Mouse (Mus musculus) heart, embryonic 10.5 days (tissue): ENCODE measurements around the gene Ntrk3. TPM values are rescaled to one million over a fixed set of nuclear protein-coding genes. Genes with fewer than 3 reads are reported as not detected.

Source experiments
- DNase-seq: peaks from one replicate; pipeline ENCODE4 v3.0.0-alpha.2; 2017; ENCODE audit warnings: low spot score
- H3K27ac ChIP-seq: fragments of 300-500 bp; sonication (generic); 2 replicates; pipeline ENCODE4 v1.5.1; 2016; ENCODE audit warnings: mild to moderate bottlenecking
- H3K27me3 ChIP-seq: fragments of 300-500 bp; sonication (generic); 2 replicates; pipeline ENCODE4 v1.6.1; 2016; ENCODE audit warnings: mild to moderate bottlenecking; ENCODE audit not compliant: poor library complexity, insufficient read depth, severe bottlenecking
- H3K36me3 ChIP-seq: fragments of 300-500 bp; sonication (generic); 2 replicates; pipeline ENCODE4 v1.6.1; 2016; ENCODE audit warnings: mild to moderate bottlenecking, moderate library complexity
- H3K4me1 ChIP-seq: fragments of 300-500 bp; sonication (generic); 2 replicates; pipeline ENCODE4 v1.6.1; 2016; ENCODE audit warnings: mild to moderate bottlenecking
- H3K4me3 ChIP-seq: fragments of 300-500 bp; sonication (generic); 2 replicates; pipeline ENCODE4 v1.5.1; 2016; ENCODE audit warnings: mild to moderate bottlenecking, moderate library complexity
- H3K9me3 ChIP-seq: fragments of 300-500 bp; sonication (generic); 2 replicates; pipeline ENCODE4 v1.6.1; 2016; ENCODE audit warnings: mild to moderate bottlenecking, moderate library complexity
- WGBS: fragments of 180-500 bp; shearing (Covaris S2); methylation state at CpG from one replicate; pipeline ENCODE4 v1.1.7; 2016; 5-methylcytosine and 5-hydroxymethylcytosine counted together
- polyA plus RNA-seq: library from polyadenylated mRNA; unstranded; fragments of >200 nt; fragmentation: Nextera tagmentation; extraction: Ambion mirVana; gene quantifications from 2 replicates; pipeline ENCODE4 v1.2.1, GENCODE M21; 2016

Gene Ntrk3
- polyA plus RNA-seq, 1 experiment from 2014 or later = 1.4 TPM

DNA sequence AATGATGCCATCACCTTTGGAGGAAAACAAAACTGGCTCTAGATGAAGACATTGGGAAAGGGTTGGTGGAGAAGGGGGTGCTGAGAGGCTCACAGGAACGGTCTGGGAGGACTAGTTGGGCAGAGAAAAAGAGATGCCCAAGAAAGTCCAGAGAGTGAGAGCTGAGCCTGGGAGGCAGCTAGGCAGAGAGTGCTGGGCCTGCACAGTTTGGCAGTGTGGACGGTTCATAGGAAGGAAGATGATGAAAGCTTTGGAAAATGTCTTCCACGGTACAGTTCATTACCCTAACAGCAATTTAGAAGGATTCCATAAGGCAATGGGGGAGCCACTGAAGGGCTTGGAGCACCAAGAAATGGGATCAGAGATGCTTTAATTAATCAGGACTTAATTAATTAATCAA is 81.6 kb downstream of the Ntrk3 start:
- no peaks in the 10 kb centered on the region for H3K4me1 ChIP-seq
- H3K36me3 ChIP-seq = no peaks in the 10 kb centered on the region
- no peak overlapping the region for H3K27ac ChIP-seq
- 73% methylated on average over 3 of the region's 3 CpGs for WGBS
- no peaks in the 10 kb centered on the region for H3K9me3 ChIP-seq
- DNase-seq = peak; percentile 51
- no peaks in the 10 kb centered on the region for H3K27me3 ChIP-seq
- H3K4me3 ChIP-seq = no peak overlapping the region

DNA sequence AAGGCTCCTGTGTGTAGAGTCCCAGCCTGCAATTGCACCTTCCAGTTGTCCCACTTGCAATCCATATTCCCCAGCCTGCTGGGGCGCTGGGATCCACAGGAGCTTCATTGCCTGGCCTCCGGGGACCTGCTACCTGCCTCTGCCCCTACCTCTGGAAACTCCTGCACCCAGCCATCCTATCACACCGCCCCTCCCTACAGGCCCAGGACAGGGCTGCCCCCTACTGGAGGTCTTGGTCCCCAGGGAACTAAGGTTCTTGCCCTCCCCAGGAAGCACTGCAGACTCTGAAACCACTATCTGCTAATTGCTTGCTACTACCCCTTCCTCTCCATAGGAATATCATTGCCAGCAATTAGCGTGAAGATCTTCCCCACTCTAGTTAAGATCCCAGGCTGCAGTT is 84.1 kb downstream of the Ntrk3 start:
- no peak overlapping the region for H3K4me3 ChIP-seq

GRCm38 (mm10) chr7:78652296-78652695 is 85.5 kb downstream of the Ntrk3 start:
- no peak for DNase-seq
- WGBS = 55% methylated on average over 1 of the region's 1 CpGs
- H3K27me3 ChIP-seq = no peaks in the 10 kb centered on the region
- no peaks in the 10 kb centered on the region for H3K9me3 ChIP-seq
- no peaks in the 10 kb centered on the region for H3K4me1 ChIP-seq
- no peak overlapping the region for H3K4me3 ChIP-seq
- no peak overlapping the region for H3K27ac ChIP-seq
- H3K36me3 ChIP-seq = no peaks in the 10 kb centered on the region

More for the DNA sequence above, 84.1 kb downstream of the Ntrk3 start:
- H3K9me3 ChIP-seq = no peaks in the 10 kb centered on the region
- no peak overlapping the region for H3K27ac ChIP-seq
- H3K36me3 ChIP-seq = no peaks in the 10 kb centered on the region
- no peaks in the 10 kb centered on the region for H3K27me3 ChIP-seq
- no peak for DNase-seq
- H3K4me1 ChIP-seq = no peaks in the 10 kb centered on the region
- WGBS = 26% methylated on average over 4 of the region's 4 CpGs

- Histone ChIP-seq H3K4me3 (no peak overlapping the region), H3K27ac (no peak overlapping the region), H3K27me3 (no peaks in the 10 kb centered on the region), H3K4me1 (no peaks in the 10 kb centered on the region), H3K9me3 (no peaks in the 10 kb centered on the region), H3K36me3 (no peaks in the 10 kb centered on the region)
- 59% methylated on average over 1 of the region's 1 CpGs for WGBS
- DNase-seq = no peak
Measured at GRCm38 (mm10) chr7:78651540-78651939, 86.3 kb downstream of the Ntrk3 start.

DNA sequence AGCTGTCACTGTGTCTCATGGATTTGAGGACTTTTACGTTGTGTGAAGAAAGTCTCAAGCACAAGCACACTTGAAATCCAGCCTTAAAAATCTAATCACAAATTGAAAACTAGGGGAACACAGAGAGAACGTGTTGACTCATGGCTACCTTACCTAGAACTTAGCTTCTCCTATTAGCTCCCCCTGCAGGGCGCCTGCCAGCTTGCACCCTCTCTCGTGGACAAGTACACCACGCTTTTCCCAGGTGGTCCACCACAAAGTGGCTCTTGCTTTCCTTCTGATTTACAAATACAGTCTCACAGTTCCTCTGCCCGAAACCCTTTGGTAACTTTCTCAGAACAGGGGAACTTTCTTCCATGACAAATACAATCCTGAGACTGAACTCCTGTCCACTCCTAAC is 94.1 kb downstream of the Ntrk3 start:
- Histone ChIP-seq H3K27me3 (no peaks in the 10 kb centered on the region), H3K36me3 (no peaks in the 10 kb centered on the region), H3K27ac (no peak overlapping the region), H3K4me1 (no peaks in the 10 kb centered on the region), H3K4me3 (no peak overlapping the region), H3K9me3 (no peaks in the 10 kb centered on the region)
- no peak for DNase-seq
- WGBS = 59% methylated on average over 6 of the region's 6 CpGs

DNA sequence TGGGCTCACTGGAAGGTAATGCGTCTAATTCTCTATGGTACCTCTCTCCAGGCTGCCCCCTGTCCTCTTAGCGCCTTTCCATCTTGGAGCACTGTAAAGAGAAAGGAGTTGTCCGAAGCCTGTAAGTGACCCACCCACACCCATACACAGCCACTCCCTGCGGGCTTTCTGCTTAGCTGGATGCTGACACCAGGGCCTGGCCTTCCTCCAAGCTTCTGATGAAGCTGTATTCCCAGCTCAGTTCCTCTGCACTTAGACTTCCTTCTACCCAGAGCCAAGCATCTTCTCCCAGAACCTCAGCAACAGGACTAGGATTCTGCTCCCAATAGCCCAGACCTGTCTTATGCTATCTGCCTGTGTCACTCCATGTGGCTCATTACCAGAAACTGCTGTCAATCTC is 114.1 kb downstream of the Ntrk3 start:
- H3K9me3 ChIP-seq = no peaks in the 10 kb centered on the region
- no peak overlapping the region for H3K27ac ChIP-seq
- no peaks in the 10 kb centered on the region for H3K4me1 ChIP-seq
- WGBS = 69% methylated on average over 4 of the region's 4 CpGs
- no peak for DNase-seq
- H3K4me3 ChIP-seq = no peak overlapping the region
- no peaks in the 10 kb centered on the region; the same call in 1 of the 2 replicates for H3K27me3 ChIP-seq
- H3K36me3 ChIP-seq = no peaks in the 10 kb centered on the region

GRCm38 (mm10) chr7:78621115-78621514 is 116.7 kb downstream of the Ntrk3 start:
- no peaks in the 10 kb centered on the region for H3K4me1 ChIP-seq
- H3K4me3 ChIP-seq = no peak overlapping the region
- no peaks in the 10 kb centered on the region for H3K9me3 ChIP-seq
- H3K27me3 ChIP-seq = no peaks in the 10 kb centered on the region; the same call in 1 of the 2 replicates
- H3K36me3 ChIP-seq = no peaks in the 10 kb centered on the region
- DNase-seq = no peak
- 50% methylated on average over 4 of the region's 4 CpGs for WGBS
- no peak overlapping the region for H3K27ac ChIP-seq

- WGBS = 62% methylated on average over 9 of the region's 9 CpGs
- no peaks in the 10 kb centered on the region for H3K36me3 ChIP-seq
- H3K27ac ChIP-seq = no peak overlapping the region
- H3K27me3 ChIP-seq = no peaks in the 10 kb centered on the region; the same call in 1 of the 2 replicates
- DNase-seq = no peak
- H3K4me3 ChIP-seq = no peak overlapping the region
- H3K4me1 ChIP-seq = no peaks in the 10 kb centered on the region
- H3K9me3 ChIP-seq = no peaks in the 10 kb centered on the region
Measured at GRCm38 (mm10) chr7:78619818-78620577, 117.8 kb downstream of the Ntrk3 start.

DNA sequence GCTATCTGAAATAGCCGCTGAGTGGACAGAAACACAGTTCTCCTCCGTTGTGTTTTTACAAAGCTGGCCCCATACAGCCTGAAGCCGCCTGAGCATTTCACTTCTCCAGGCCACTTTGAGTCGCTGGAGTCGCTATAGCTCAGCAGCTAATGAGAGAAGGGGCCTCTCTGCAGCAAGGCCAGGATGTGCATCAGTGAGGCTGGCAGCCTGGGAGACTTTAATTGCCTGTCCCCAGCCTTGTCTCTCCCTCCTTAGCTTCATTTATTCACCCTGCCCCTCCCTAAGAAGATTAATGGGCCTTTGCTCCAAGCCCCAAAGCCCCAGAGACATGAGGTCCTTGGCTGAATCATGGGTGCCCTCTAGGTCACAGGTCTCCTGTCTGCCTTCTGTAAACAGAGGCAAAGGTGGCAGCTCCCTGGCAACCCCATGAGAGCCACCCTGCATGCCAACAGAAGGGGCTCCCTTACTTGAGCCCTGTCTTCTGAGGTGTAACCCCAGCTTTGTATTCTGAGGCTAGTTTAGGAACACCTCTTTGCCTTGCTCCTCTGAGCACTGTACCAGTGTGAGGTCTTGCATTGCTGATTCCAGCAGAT is 132.2 kb downstream of the Ntrk3 start:
- DNase-seq = no peak
- H3K4me3 ChIP-seq = no peak overlapping the region
- no peaks in the 10 kb centered on the region for H3K4me1 ChIP-seq
- no peaks in the 10 kb centered on the region for H3K36me3 ChIP-seq
- H3K27ac ChIP-seq = no peak overlapping the region
- 31% methylated on average over 5 of the region's 5 CpGs for WGBS
- peaks cover 5% of the 10 kb centered on the region; the same call in 1 of the 2 replicates for H3K27me3 ChIP-seq
- H3K9me3 ChIP-seq = no peaks in the 10 kb centered on the region

DNA sequence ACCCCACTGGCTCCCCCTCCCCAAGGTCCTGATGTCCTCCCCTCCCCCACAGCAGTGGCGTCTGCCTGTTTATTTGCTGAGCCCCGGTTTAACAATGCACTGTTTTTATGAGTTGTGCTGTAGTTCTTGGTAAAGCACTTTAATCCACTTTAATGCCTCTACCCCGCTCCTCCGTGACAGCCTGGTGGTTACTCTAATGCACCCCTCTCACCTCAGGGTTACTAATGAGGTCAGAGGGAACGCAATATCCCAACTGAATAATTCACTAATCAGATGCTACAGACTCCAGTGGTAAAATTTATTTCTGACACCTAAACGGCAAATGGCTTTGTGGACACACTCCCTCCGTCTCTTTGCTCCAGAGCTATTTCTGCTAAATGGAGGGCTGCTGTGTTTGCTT is 133.9 kb downstream of the Ntrk3 start:
- Histone ChIP-seq H3K4me3 (no peak overlapping the region), H3K27ac (no peak overlapping the region), H3K36me3 (no peaks in the 10 kb centered on the region), H3K27me3 (peaks cover 12% of the 10 kb centered on the region), H3K9me3 (no peaks in the 10 kb centered on the region), H3K4me1 (no peaks in the 10 kb centered on the region)
- 45% methylated on average over 7 of the region's 7 CpGs for WGBS
- no peak for DNase-seq

- no peak for DNase-seq
- H3K4me3 ChIP-seq = no peak overlapping the region
- no peaks in the 10 kb centered on the region for H3K36me3 ChIP-seq
- no peaks in the 10 kb centered on the region for H3K4me1 ChIP-seq
- H3K27ac ChIP-seq = no peak overlapping the region
- WGBS = 71% methylated on average over 3 of the region's 3 CpGs
- H3K9me3 ChIP-seq = no peaks in the 10 kb centered on the region
- peaks cover 33% of the 10 kb centered on the region for H3K27me3 ChIP-seq
Measured at GRCm38 (mm10) chr7:78601851-78602250, 136.0 kb downstream of the Ntrk3 start.

DNA sequence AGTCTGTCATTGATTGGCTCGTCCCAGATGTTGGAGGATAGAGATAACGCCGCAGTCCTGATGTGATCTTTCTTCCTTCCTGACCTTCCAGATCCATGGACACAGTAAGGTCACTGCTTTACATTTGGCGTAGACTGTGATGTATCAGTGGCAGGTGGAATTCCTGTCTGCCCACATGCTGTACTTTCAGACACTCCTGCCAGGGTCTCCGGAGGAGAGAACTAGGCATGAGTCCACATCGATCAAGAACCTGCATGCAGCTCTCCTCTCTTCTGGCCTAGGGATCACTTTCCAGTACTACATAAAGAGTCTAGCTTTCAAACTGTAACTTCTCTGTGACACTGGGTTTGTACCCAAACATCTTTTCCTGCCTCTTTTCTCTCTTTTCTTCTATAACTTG is 136.9 kb downstream of the Ntrk3 start:
- no peaks in the 10 kb centered on the region for H3K4me1 ChIP-seq
- H3K9me3 ChIP-seq = no peaks in the 10 kb centered on the region
- 84% methylated on average over 6 of the region's 6 CpGs for WGBS
- no peak overlapping the region for H3K27ac ChIP-seq
- H3K4me3 ChIP-seq = no peak overlapping the region
- DNase-seq = no peak
- peaks cover 42% of the 10 kb centered on the region for H3K27me3 ChIP-seq
- H3K36me3 ChIP-seq = no peaks in the 10 kb centered on the region

GRCm38 (mm10) chr7:78599941-78600677 is 137.7 kb downstream of the Ntrk3 start:
- H3K27me3 ChIP-seq = peaks cover 42% of the 10 kb centered on the region
- no peak for DNase-seq
- 80% methylated on average over 6 of the region's 6 CpGs for WGBS
- no peak overlapping the region for H3K27ac ChIP-seq
- H3K4me3 ChIP-seq = no peak overlapping the region
- H3K4me1 ChIP-seq = no peaks in the 10 kb centered on the region
- H3K36me3 ChIP-seq = no peaks in the 10 kb centered on the region
- H3K9me3 ChIP-seq = no peaks in the 10 kb centered on the region
